Comparison of ENCODE assay signal across 8 mouse cellular contexts in the genomic region with DNA sequence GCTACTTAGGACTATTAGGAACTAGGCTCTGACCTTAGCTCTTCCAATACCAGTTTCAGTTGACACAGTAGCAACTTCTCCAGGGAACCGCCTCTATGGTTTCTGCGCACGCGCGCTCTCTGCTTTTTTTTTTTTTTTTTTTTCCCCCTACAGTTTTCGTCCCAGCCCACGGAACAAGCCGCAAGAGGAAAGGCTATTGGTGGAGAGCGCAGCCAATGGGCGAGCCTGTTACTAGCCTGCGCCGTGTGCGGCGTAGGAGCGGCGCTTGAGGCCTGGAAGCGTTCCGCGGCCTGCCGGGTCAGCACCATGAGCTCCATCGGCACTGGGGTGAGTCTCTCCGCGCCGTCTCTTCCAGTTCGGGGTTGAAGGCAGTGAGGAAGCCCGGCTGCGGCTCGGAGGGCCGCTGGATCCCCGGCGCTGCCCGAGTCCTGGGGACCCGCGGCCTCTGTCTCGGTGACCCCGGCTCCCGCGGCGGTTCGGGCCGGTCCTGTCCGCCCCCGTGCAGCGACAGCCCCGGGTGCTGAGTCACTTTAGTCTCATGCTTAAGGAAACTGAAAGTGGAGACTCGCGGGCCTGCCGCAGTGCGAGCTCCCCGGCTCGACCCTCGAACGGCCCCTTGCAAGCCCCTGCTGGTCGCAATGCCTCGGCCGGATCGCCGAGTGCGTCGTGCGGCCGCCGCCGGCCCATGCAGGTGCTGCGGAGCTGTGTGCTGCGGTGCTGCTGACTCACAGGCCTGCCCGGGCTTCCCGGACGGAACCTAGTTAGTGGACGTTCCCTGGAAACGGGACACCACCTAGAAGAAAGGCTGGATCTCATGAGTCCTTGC. TPM values are rescaled to one million over a fixed set of nuclear protein-coding genes. Genes with fewer than 3 reads are reported as not detected.
A peak's percentile ranks its signal among the peaks of the same experiment; 100 is the strongest.
DNase-seq lines count a peak whose midpoint lies in the region; ATAC-seq and TF ChIP-seq lines count a peak whose summit lies in the region.

A gene (plus strand): TSS at position 181 of the 826 bp plus-strand sequence.

- peak; percentile 95 for ATAC-seq in activated CD4-positive, CD25-positive, alpha-beta regulatory T cell, adult 4 months

- no peaks in the 10 kb centered on the region for H3K9me3 ChIP-seq in megakaryocyte, embryonic 14.5 days

- H3K4me3 ChIP-seq in cortical plate, adult 2 months (ENCODE audit: insufficient read depth, low read length) = peak within 1 kb of the TSS; percentile 93
- H3K4me3 ChIP-seq in megakaryocyte, embryonic 14.5 days (replicated peaks) = peak within 1 kb of the TSS; percentile 96

- peak; percentile 75 to 89 for DNase-seq in gastrocnemius, adult 8-10 months (ENCODE audit: low spot score in 2 of 2)
- peak; percentile 92 for DNase-seq in hindlimb bud, embryonic 11.5 days (ENCODE audit: extremely low spot score, low read depth, low spot score)
- peak; percentile 73 to 90 for DNase-seq in left cerebral cortex, adult 8-10 months (ENCODE audit: low spot score in 2 of 2)
- peak; percentile 95 to 96 for DNase-seq in right cerebral cortex, postnatal 10 days (ENCODE audit: low spot score in 2 of 2)
- peak; percentile 74 for DNase-seq in urinary bladder, postnatal 25 days (ENCODE audit: low spot score)

- no peak for TF ChIP-seq CTCF in cortical plate, adult 2 months (IDR thresholded peaks at IDR 0.05; ENCODE audit: extremely low read depth, insufficient read depth, low read length)

- peaks cover 19% of the 10 kb centered on the region for H3K36me3 ChIP-seq in megakaryocyte, embryonic 14.5 days (replicated peaks; ENCODE audit: low read length)

- peak; percentile 82; the same call in 1 of the 2 replicates for TF ChIP-seq POLR2A in cortical plate, adult 2 months (IDR thresholded peaks at IDR 0.05; ENCODE audit: extremely low read depth, insufficient read depth, low read length)

- no peaks in the 10 kb centered on the region for H3K27me3 ChIP-seq in megakaryocyte, embryonic 14.5 days (replicated peaks)

- H3K27ac ChIP-seq in cortical plate, adult 2 months (ENCODE audit: insufficient read depth, low read length) = peak within 1 kb of the TSS; percentile 95

- peaks cover 4% of the 10 kb centered on the region; the same call in 1 of the 2 replicates for H3K4me1 ChIP-seq in cortical plate, adult 2 months (ENCODE audit: control insufficient read depth, insufficient read depth, low read length)
- peaks cover 18% of the 10 kb centered on the region for H3K4me1 ChIP-seq in megakaryocyte, embryonic 14.5 days

RNA-seq across cellular contexts. Expression of the gene that starts here (rescaled TPM):
- polyA plus RNA-seq in activated CD4-positive, CD25-positive, alpha-beta regulatory T cell, adult 4 months (2017; shearing (Covaris generic)) = 100 to 1,000 TPM; 350 to 389 TPM
- 175 and 184 TPM in 2 replicates for polyA plus RNA-seq in cortical plate, adult 2 months (2012; rRNA removed)
- 100 to 1,000 TPM; 242 to 262 (median 246) TPM for total RNA-seq in gastrocnemius, adult 8-10 months (2022)
- total RNA-seq in left cerebral cortex, adult 8-10 months (2022) = 100 to 1,000 TPM; 192 to 221 (median 205) TPM
- polyA plus RNA-seq in megakaryocyte, embryonic 14.5 days (2012; ENCODE audit: insufficient read depth, low replicate concordance) = 6.6 and 16.5 TPM in 2 replicates

Comparison
In these comparisons a context has a peak if more than half of its experiments do, and no peak if none do; other contexts are left out.
1. Peak in every context shown above with its lines: DNase-seq, ATAC-seq, H3K4me3 ChIP-seq and H3K27ac ChIP-seq.
2. RNA of the gene that starts here (polyA plus RNA-seq): 350 to 389 TPM in activated CD4-positive, CD25-positive, alpha-beta regulatory T cell, adult 4 months and 175 to 184 TPM in cortical plate, adult 2 months; 6.6 to 16.5 TPM in megakaryocyte, embryonic 14.5 days; every median in the first group is over 10 times any median in the second.